Mouse (Mus musculus) lung, adult 2 months (tissue): ENCODE data around the gene Klhl10.

Experiments
- CTCF ChIP-seq: fragments of 200-500 bp; IDR thresholded peaks from 2 replicates; pipeline ENCODE4 v1.5.1; 2011; ENCODE audit warnings: mild to moderate bottlenecking, low read length, control low read depth; ENCODE audit not compliant: insufficient read depth
- POLR2A ChIP-seq: fragments of 200-500 bp; IDR thresholded peaks from 2 replicates; pipeline ENCODE4 v1.6.1; 2011; ENCODE audit warnings: low read depth, mild to moderate bottlenecking, control low read depth, low read length, borderline replicate concordance; ENCODE audit errors: extremely low read depth

GRCm38 (mm10) chr11:100395861-100396631 lies 45.7 kb upstream of the Klhl10 start:
- no peak for TF ChIP-seq CTCF
- TF ChIP-seq POLR2A, result peak; percentile 44; the same call in 1 of the 2 replicates
